Mouse (Mus musculus) midbrain, embryonic 14.5 days (tissue): ENCODE data around the gene Use1. TPM values are rescaled to one million over a fixed set of nuclear protein-coding genes. Genes with fewer than 3 reads are reported as not detected.
A peak's percentile ranks its signal among the peaks of the same experiment; 100 is the strongest.

Source experiments
- ATAC-seq: fragments of 200-750 bp; cut with Nextera tagmentation; 2 replicates; pipeline ENCODE4 v1.8.0; 2017; ENCODE audit warnings: moderate number of reproducible peaks, moderate library complexity; ENCODE audit not compliant: low FRiP score, low TSS enrichment
- DNase-seq: peaks from one replicate; pipeline ENCODE4 v3.0.0-alpha.2; 2015
- H3K27ac ChIP-seq: fragments of 300-500 bp; sonication (generic); replicated peaks from 2 replicates; pipeline ENCODE4 v1.5.1; 2014; ENCODE audit warnings: mild to moderate bottlenecking, low read depth, low read length, moderate library complexity
- H3K27me3 ChIP-seq: fragments of 300-500 bp; sonication (generic); 2 replicates; pipeline ENCODE4 v1.6.1; 2014; ENCODE audit warnings: low read length, control low read depth, mixed read lengths; ENCODE audit not compliant: control insufficient read depth, insufficient read depth
- H3K36me3 ChIP-seq: fragments of 300-500 bp; sonication (generic); 2 replicates; pipeline ENCODE4 v1.6.1; 2014; ENCODE audit warnings: low read length, control low read depth; ENCODE audit not compliant: control insufficient read depth, insufficient read depth
- H3K4me1 ChIP-seq: fragments of 300-500 bp; sonication (generic); 2 replicates; pipeline ENCODE4 v1.6.1; 2014; ENCODE audit warnings: mild to moderate bottlenecking, antibody characterized with exemption, low read length, control low read depth; ENCODE audit not compliant: control insufficient read depth, insufficient read depth
- H3K4me2 ChIP-seq: fragments of 300-500 bp; sonication (generic); 2 replicates; pipeline ENCODE4 v1.6.1; 2014; ENCODE audit warnings: mild to moderate bottlenecking, low read length, moderate library complexity
- H3K4me3 ChIP-seq: fragments of 300-500 bp; sonication (generic); replicated peaks from 2 replicates; pipeline ENCODE4 v1.5.1; 2014; ENCODE audit warnings: low read depth, low read length
- H3K9ac ChIP-seq: fragments of 300-500 bp; sonication (generic); replicated peaks from 2 replicates; pipeline ENCODE4 v1.6.1; 2014; ENCODE audit warnings: mild to moderate bottlenecking, low read length, moderate library complexity
- H3K9me3 ChIP-seq: fragments of 300-500 bp; sonication (generic); 2 replicates; pipeline ENCODE4 v1.6.1; 2016; ENCODE audit warnings: low read length, control low read depth, mixed read lengths; ENCODE audit not compliant: control insufficient read depth
- WGBS: fragments of 180-500 bp; shearing (Covaris S2); extraction: QIAGEN DNeasy Blood & Tissue Kit; methylation state at CpG from one replicate; pipeline ENCODE4 v1.1.7; 2014; 5-methylcytosine and 5-hydroxymethylcytosine counted together
- polyA plus RNA-seq: library from polyadenylated mRNA; unstranded; fragments of >200 nt; fragmentation: Nextera tagmentation; extraction: Ambion mirVana; gene quantifications from 2 replicates; pipeline ENCODE4 v1.2.1, GENCODE M21; 2014

Use1 gene
- polyA plus RNA-seq, 1 experiment from 2014 or later = 121 TPM

GRCm38 (mm10) chr8:71373000-71373399 lies 6.4 kb downstream of the Use1 start:
- peaks cover 19% of the 10 kb centered on the region; the same call in 1 of the 2 replicates for H3K36me3 ChIP-seq
- H3K4me3 ChIP-seq = no peak overlapping the region
- no peak overlapping the region for H3K9ac ChIP-seq
- WGBS = 93% methylated on average over 3 of the region's 3 CpGs
- ATAC-seq = no peak
- H3K27ac ChIP-seq = no peak overlapping the region
- no peak overlapping the region for H3K4me2 ChIP-seq
- no peaks in the 10 kb centered on the region for H3K9me3 ChIP-seq
- DNase-seq = no peak
- peaks cover 21% of the 10 kb centered on the region for H3K4me1 ChIP-seq
- H3K27me3 ChIP-seq = peaks cover 7% of the 10 kb centered on the region; the same call in 1 of the 2 replicates

DNA sequence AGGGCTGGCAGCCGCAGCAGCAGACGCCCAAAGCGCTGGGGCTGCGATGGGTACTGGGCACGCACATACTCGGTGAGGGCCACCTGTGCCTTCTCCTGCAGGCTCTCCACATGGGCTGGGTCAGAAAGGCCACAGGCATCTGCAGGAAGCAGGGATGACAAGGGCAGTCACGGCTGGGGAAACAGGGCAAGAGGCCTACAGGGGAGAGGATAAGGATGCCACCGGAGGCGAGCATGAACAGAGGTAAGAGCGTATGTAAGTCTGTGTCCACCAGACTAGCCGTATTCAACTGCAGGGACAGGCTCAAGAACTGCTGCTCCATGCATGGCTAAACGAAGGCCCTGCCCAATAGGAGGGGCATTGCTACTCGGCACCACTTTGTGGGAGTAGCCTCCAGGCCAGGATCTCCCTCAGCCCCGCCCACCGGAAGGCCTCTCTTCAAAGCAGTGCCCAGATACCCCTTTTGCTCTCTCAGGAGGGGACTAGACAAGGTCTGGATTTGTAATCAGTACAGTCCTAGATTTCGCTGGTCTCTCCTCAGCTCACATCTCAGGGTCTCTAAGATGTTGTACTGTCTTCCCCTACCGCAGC lies 8.1 kb downstream of the Use1 start:
- 70% methylated on average over 17 of the region's 17 CpGs for WGBS
- no peak overlapping the region for H3K4me2 ChIP-seq

GRCm38 (mm10) chr8:71375581-71376422 lies 9.2 kb downstream of the Use1 start:
- Histone ChIP-seq H3K4me2 (peak overlapping the region; percentile 64), H3K4me1 (peaks cover 37% of the 10 kb centered on the region), H3K27me3 (peaks cover 7% of the 10 kb centered on the region; the same call in 1 of the 2 replicates), H3K27ac (peak overlapping the region; percentile 80), H3K4me3 (peak overlapping the region; percentile 35), H3K36me3 (peaks cover 6% of the 10 kb centered on the region; the same call in 1 of the 2 replicates), H3K9me3 (no peaks in the 10 kb centered on the region), H3K9ac (peak overlapping the region; percentile 54)
- peak; percentile 84 for DNase-seq
- ATAC-seq = peak; percentile 7; the same call in 1 of the 2 replicates
- 5% methylated on average over 74 of the region's 74 CpGs for WGBS

More for the DNA sequence above, 8.1 kb downstream of the Use1 start:
- Histone ChIP-seq H3K27me3 (peaks cover 7% of the 10 kb centered on the region; the same call in 1 of the 2 replicates), H3K4me1 (peaks cover 29% of the 10 kb centered on the region), H3K9ac (no peak overlapping the region), H3K27ac (no peak overlapping the region), H3K36me3 (peaks cover 9% of the 10 kb centered on the region; the same call in 1 of the 2 replicates), H3K9me3 (no peaks in the 10 kb centered on the region), H3K4me3 (no peak overlapping the region)
- DNase-seq (no peak), ATAC-seq (no peak)

- WGBS = 35% methylated on average over 8 of the region's 8 CpGs
- H3K27ac ChIP-seq = peak overlapping the region; percentile 80
These were observed 9.9 kb downstream of the Use1 start for GRCm38 (mm10) chr8:71376423-71377030.

DNA sequence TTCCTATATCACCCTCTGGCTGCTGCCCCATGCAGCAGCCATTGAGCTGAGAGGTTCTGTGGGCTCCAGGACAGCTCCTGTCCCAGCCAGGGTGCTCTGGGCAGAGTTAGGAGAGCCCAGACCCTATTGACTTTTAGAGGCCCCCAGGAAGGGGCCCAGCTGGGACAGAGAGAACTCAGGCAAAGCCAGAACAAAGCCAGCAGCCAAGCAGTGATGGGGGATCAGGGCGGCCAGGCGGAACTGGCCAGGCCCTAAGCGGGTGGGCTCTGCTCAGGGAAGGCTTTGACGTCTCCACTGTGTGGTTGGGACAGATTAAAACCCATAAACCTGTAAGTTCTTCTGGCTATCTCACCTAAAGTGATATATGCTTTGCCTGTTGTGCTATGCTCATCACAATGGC lies 12.4 kb downstream of the Use1 start:
- Histone ChIP-seq H3K36me3 (peaks cover 4% of the 10 kb centered on the region; the same call in 1 of the 2 replicates), H3K4me1 (peaks cover 56% of the 10 kb centered on the region), H3K9ac (0 out of 2 replicates have a peak overlapping the region, but pooled peaks have one; percentile 74), H3K9me3 (no peaks in the 10 kb centered on the region), H3K4me3 (no peak overlapping the region), H3K27ac (no peak overlapping the region), H3K4me2 (peak overlapping the region; percentile 99), H3K27me3 (peaks cover 7% of the 10 kb centered on the region; the same call in 1 of the 2 replicates)
- DNase-seq (no peak), ATAC-seq (no peak)
- WGBS = 13% methylated on average over 4 of the region's 4 CpGs

More at GRCm38 (mm10) chr8:71376423-71377030, 9.9 kb downstream of the Use1 start:
- H3K9me3 ChIP-seq = no peaks in the 10 kb centered on the region
- peaks cover 6% of the 10 kb centered on the region; the same call in 1 of the 2 replicates for H3K36me3 ChIP-seq
- DNase-seq = peak; percentile 51
- H3K4me2 ChIP-seq = peak overlapping the region; percentile 64
- no peak for ATAC-seq
- peak overlapping the region; percentile 35 for H3K4me3 ChIP-seq
- H3K4me1 ChIP-seq = peaks cover 43% of the 10 kb centered on the region
- peaks cover 7% of the 10 kb centered on the region; the same call in 1 of the 2 replicates for H3K27me3 ChIP-seq
- H3K9ac ChIP-seq = peak overlapping the region; percentile 54

- peaks cover 7% of the 10 kb centered on the region; the same call in 1 of the 2 replicates for H3K27me3 ChIP-seq
- DNase-seq (no peak), ATAC-seq (no peak)
- peak overlapping the region; percentile 74; the same call in 1 of the 2 replicates for H3K9ac ChIP-seq
- H3K36me3 ChIP-seq = peaks cover 3% of the 10 kb centered on the region; the same call in 1 of the 2 replicates
- WGBS = 20% methylated on average over 3 of the region's 3 CpGs
- no peak overlapping the region for H3K27ac ChIP-seq
- H3K9me3 ChIP-seq = no peaks in the 10 kb centered on the region
- H3K4me2 ChIP-seq = peak overlapping the region; percentile 99
- peak overlapping the region; percentile 70 for H3K4me3 ChIP-seq
- peaks cover 56% of the 10 kb centered on the region for H3K4me1 ChIP-seq
These were observed 12.9 kb downstream of the Use1 start for GRCm38 (mm10) chr8:71379512-71380075.

- WGBS = under 1% methylated on average over 72 of the region's 72 CpGs
- H3K4me3 ChIP-seq = peak overlapping the region; percentile 70
- peak overlapping the region; percentile 74 for H3K9ac ChIP-seq
- ATAC-seq (no peak), DNase-seq (peak; percentile 32)
- H3K9me3 ChIP-seq = no peaks in the 10 kb centered on the region
- peaks cover 7% of the 10 kb centered on the region; the same call in 1 of the 2 replicates for H3K27me3 ChIP-seq
- H3K27ac ChIP-seq = no peak overlapping the region
- no peaks in the 10 kb centered on the region; the same call in 1 of the 2 replicates for H3K36me3 ChIP-seq
- H3K4me2 ChIP-seq = peak overlapping the region; percentile 99
- H3K4me1 ChIP-seq = peaks cover 55% of the 10 kb centered on the region
These were observed 13.8 kb downstream of the Use1 start for GRCm38 (mm10) chr8:71380178-71381171.
